Comparison of ENCODE assay signal across 28 mouse cellular contexts in genomic region chr12:33265877-33266276, GRCm38 (mm10).
DNase-seq lines count a peak whose midpoint lies in the region; ATAC-seq lines count a peak whose summit lies in the region.
"Had no signal": no experiment of that assay in that cellular context is flagged by ENCODE, and none has a peak within 500 bp of the region (broad histone marks: within the 10 kb centered on the region; RNA-seq: fewer than 3 reads in every experiment).

No protein-coding gene starts in this region.

- H3K27ac ChIP-seq in hindbrain, embryonic 14.5 days = no peak overlapping the region
- H3K27ac ChIP-seq in hindbrain, embryonic 12.5 days = no peak overlapping the region
- no peak overlapping the region for H3K27ac ChIP-seq in neural tube, embryonic 14.5 days (ENCODE audit: low read depth, low read length)
- no peak overlapping the region for H3K27ac ChIP-seq in midbrain, embryonic 16.5 days (ENCODE audit: low read length)
- H3K27ac ChIP-seq: forebrain, embryonic 10.5 days; forebrain, embryonic 13.5 days; heart, adult 2 months; heart, embryonic 10.5 days; heart, embryonic 13.5 days; hindbrain, embryonic 15.5 days had no signal

- 0 out of 2 replicates have a peak, but pooled peaks cover 4% of the 10 kb centered on the region for H3K4me1 ChIP-seq in hindbrain, embryonic 14.5 days (replicated peaks; ENCODE audit: control insufficient read depth, insufficient read depth, low read length)
- H3K4me1 ChIP-seq in hindbrain, embryonic 12.5 days = no peaks in the 10 kb centered on the region
- H3K4me1 ChIP-seq in neural tube, embryonic 14.5 days (ENCODE audit: control insufficient read depth, insufficient read depth, low read length) = no peaks in the 10 kb centered on the region
- H3K4me1 ChIP-seq in midbrain, embryonic 16.5 days (ENCODE audit: control insufficient read depth, insufficient read depth, low read length) = no peaks in the 10 kb centered on the region
- H3K4me1 ChIP-seq: forebrain, embryonic 10.5 days had no signal

- H3K4me3 ChIP-seq in hindbrain, embryonic 14.5 days (replicated peaks; ENCODE audit: low read length) = no peak overlapping the region
- no peak overlapping the region for H3K4me3 ChIP-seq in hindbrain, embryonic 12.5 days
- no peak overlapping the region for H3K4me3 ChIP-seq in neural tube, embryonic 14.5 days (ENCODE audit: low read depth, low read length)
- no peak overlapping the region for H3K4me3 ChIP-seq in midbrain, embryonic 16.5 days (ENCODE audit: low read depth, low read length)
- H3K4me3 ChIP-seq: forebrain, embryonic 10.5 days; forebrain, embryonic 13.5 days; heart, adult 2 months; heart, embryonic 10.5 days; heart, embryonic 13.5 days; hindbrain, embryonic 15.5 days had no signal

- no peaks in the 10 kb centered on the region for H3K36me3 ChIP-seq in hindbrain, embryonic 14.5 days (replicated peaks; ENCODE audit: control insufficient read depth, insufficient read depth)
- H3K36me3 ChIP-seq in hindbrain, embryonic 12.5 days = no peaks in the 10 kb centered on the region
- H3K36me3 ChIP-seq in neural tube, embryonic 14.5 days (ENCODE audit: control insufficient read depth, insufficient read depth, low read length) = no peaks in the 10 kb centered on the region
- no peaks in the 10 kb centered on the region for H3K36me3 ChIP-seq in midbrain, embryonic 16.5 days (ENCODE audit: control insufficient read depth, insufficient read depth, low read length)
- H3K36me3 ChIP-seq: heart, embryonic 10.5 days; heart, embryonic 13.5 days; hindbrain, embryonic 15.5 days had no signal

- ATAC-seq in hindbrain, embryonic 14.5 days (ENCODE audit: low FRiP score) = 0 out of 2 replicates have a peak, but pooled peaks have one; percentile 19
- ATAC-seq in hindbrain, embryonic 12.5 days (ENCODE audit: low FRiP score) = no peak
- 0 out of 2 replicates have a peak, but pooled peaks have one; percentile 28 for ATAC-seq in neural tube, embryonic 14.5 days (ENCODE audit: low read depth)
- peak; percentile 57 for ATAC-seq in midbrain, embryonic 16.5 days
- ATAC-seq: forebrain, embryonic 13.5 days; forebrain, embryonic 16.5 days had no signal

- no peak overlapping the region for H3K4me2 ChIP-seq in hindbrain, embryonic 14.5 days (replicated peaks)
- H3K4me2 ChIP-seq in hindbrain, embryonic 12.5 days (replicated peaks) = no peak overlapping the region
- no peak overlapping the region for H3K4me2 ChIP-seq in neural tube, embryonic 14.5 days (ENCODE audit: low read depth, low read length)
- no peak overlapping the region for H3K4me2 ChIP-seq in midbrain, embryonic 16.5 days (ENCODE audit: low read length)
- H3K4me2 ChIP-seq: forebrain, embryonic 13.5 days; heart, embryonic 13.5 days; hindbrain, embryonic 15.5 days had no signal

- H3K27me3 ChIP-seq in hindbrain, embryonic 14.5 days (ENCODE audit: control insufficient read depth, insufficient read depth, low read length) = no peaks in the 10 kb centered on the region
- no peaks in the 10 kb centered on the region for H3K27me3 ChIP-seq in hindbrain, embryonic 12.5 days
- H3K27me3 ChIP-seq in neural tube, embryonic 14.5 days (ENCODE audit: control insufficient read depth, insufficient read depth, low read length) = no peaks in the 10 kb centered on the region
- no peaks in the 10 kb centered on the region for H3K27me3 ChIP-seq in midbrain, embryonic 16.5 days (ENCODE audit: control insufficient read depth, insufficient read depth, low read depth, low read length)
- H3K27me3 ChIP-seq: CH12.LX; forebrain, embryonic 13.5 days; heart, embryonic 13.5 days; hindbrain, embryonic 15.5 days had no signal

- no peaks in the 10 kb centered on the region for H3K9me3 ChIP-seq in hindbrain, embryonic 14.5 days (ENCODE audit: control insufficient read depth, low read length)
- no peaks in the 10 kb centered on the region for H3K9me3 ChIP-seq in hindbrain, embryonic 12.5 days (replicated peaks)
- no peaks in the 10 kb centered on the region for H3K9me3 ChIP-seq in neural tube, embryonic 14.5 days (ENCODE audit: control insufficient read depth, low read length)
- no peaks in the 10 kb centered on the region for H3K9me3 ChIP-seq in midbrain, embryonic 16.5 days (replicated peaks; ENCODE audit: control insufficient read depth, low read length, poor library complexity, severe bottlenecking)
- H3K9me3 ChIP-seq: forebrain, embryonic 10.5 days; forebrain, embryonic 13.5 days; heart, embryonic 10.5 days; hindbrain, embryonic 15.5 days had no signal

- intact Hi-C loops in left cerebral cortex, postnatal 10 days (cut with DNase I) = loop anchor here (10.0 kb wide), 2 partner anchors 111 to 241 kb away; no protein-coding TSS in a partner anchor

- no peak for DNase-seq in hindbrain, embryonic 14.5 days (ENCODE audit: low spot score)
- no peak for DNase-seq in neural tube, embryonic 10.5 days (ENCODE audit: extremely low spot score, low spot score)
- peak; percentile 27 for DNase-seq in retina, postnatal 1 day
- no peak for DNase-seq in left cerebral cortex, postnatal 10 days (ENCODE audit: extremely low spot score in 1 of 2, low spot score in 2 of 2)
- DNase-seq in natural killer cell, adult 2 months (ENCODE audit: low spot score in 2 of 2) = no peak
- DNase-seq: adrenal gland, adult 8-10 months; adrenal gland, postnatal 25 days; B cell, adult 2 months; cerebellum, adult 11-12 months; cerebellum, adult 8-10 months; cerebellum, postnatal 10 days; cerebellum, postnatal 36 days; embryo, embryonic 11 days; gastrocnemius, postnatal 10 days; gastrocnemius, postnatal 36 days; heart, adult 2 months; heart, postnatal 14 days; heart, postnatal 4 days had no signal

- 82% methylated on average over 11 of the region's 11 CpGs for WGBS in hindbrain, embryonic 14.5 days
- whole genome bisulfite sequencing in hindbrain, embryonic 12.5 days = 90% methylated on average over 11 of the region's 11 CpGs
- 85% methylated on average over 11 of the region's 11 CpGs for whole genome bisulfite sequencing in neural tube, embryonic 14.5 days
- WGBS in midbrain, embryonic 16.5 days = 68% methylated on average over 11 of the region's 11 CpGs

- H3K9ac ChIP-seq in hindbrain, embryonic 14.5 days = no peak overlapping the region
- H3K9ac ChIP-seq in hindbrain, embryonic 12.5 days = no peak overlapping the region
- no peak overlapping the region for H3K9ac ChIP-seq in neural tube, embryonic 14.5 days (replicated peaks; ENCODE audit: low read depth, low read length)
- H3K9ac ChIP-seq in midbrain, embryonic 16.5 days (ENCODE audit: low read depth, low read length) = no peak overlapping the region
- H3K9ac ChIP-seq: forebrain, embryonic 13.5 days; heart, embryonic 13.5 days; hindbrain, embryonic 15.5 days had no signal
